Mouse (Mus musculus) bone marrow, adult 2 months (tissue): ENCODE measurements around the gene E330014E10Rik.

Experiments used
- CTCF ChIP-seq: fragments of 200-500 bp; IDR thresholded peaks from 2 replicates; pipeline ENCODE4 v1.5.1; 2011; ENCODE audit warnings: low read length, control low read depth; ENCODE audit not compliant: control insufficient read depth, insufficient read depth
- POLR2A ChIP-seq: fragments of 200-500 bp; IDR thresholded peaks from 2 replicates; pipeline ENCODE4 v1.6.1; 2011; ENCODE audit warnings: low read depth, mild to moderate bottlenecking, control low read depth, low read length, borderline replicate concordance; ENCODE audit not compliant: control insufficient read depth

DNA sequence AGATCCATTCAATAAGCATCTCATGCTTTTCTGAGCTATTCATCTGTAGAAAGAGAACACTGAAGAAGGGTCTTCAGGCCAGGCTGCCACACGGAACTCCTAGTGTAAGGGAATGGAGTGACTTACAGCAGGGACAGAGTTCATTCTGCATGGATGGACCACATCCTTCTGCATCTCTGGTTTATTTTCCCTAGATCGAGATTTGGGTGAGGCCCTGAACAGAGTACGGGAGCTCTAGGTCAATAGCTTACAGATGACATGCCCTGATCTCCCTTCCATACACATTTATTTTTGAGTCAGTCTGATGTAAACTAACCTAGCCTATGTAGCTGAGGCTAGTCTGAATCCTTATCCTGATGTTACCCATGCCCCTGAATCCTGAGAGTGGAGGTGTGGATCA lies 78.2 kb downstream of the E330014E10Rik start:
- no peak for TF ChIP-seq POLR2A
- no peak for TF ChIP-seq CTCF
